Mouse (Mus musculus) embryonic fibroblast, embryonic 13.5 days (primary cell): ENCODE data around the gene Lif.

Source experiments
- CTCF ChIP-seq: IDR thresholded peaks from 2 replicates; pipeline ENCODE4 v1.5.1; 2011; ENCODE audit warnings: mild to moderate bottlenecking, control low read depth, low read length, moderate library complexity, borderline replicate concordance; ENCODE audit not compliant: insufficient read depth
- POLR2A ChIP-seq: IDR thresholded peaks from 2 replicates; pipeline ENCODE4 v1.6.1; 2011; ENCODE audit warnings: low read depth, mild to moderate bottlenecking, control low read depth, low read length, moderate library complexity

GRCm38 (mm10) chr11:4279909-4280308 lies 22.6 kb downstream of the Lif start:
- TF ChIP-seq POLR2A (no peak), CTCF (no peak)
